Mouse (Mus musculus) embryonic fibroblast, embryonic 13.5 days (primary cell): ENCODE data around the gene Rgs2.

Experiments used
- CTCF ChIP-seq: IDR thresholded peaks from 2 replicates; pipeline ENCODE4 v1.5.1; 2011; ENCODE audit warnings: mild to moderate bottlenecking, control low read depth, low read length, moderate library complexity, borderline replicate concordance; ENCODE audit not compliant: insufficient read depth
- POLR2A ChIP-seq: IDR thresholded peaks from 2 replicates; pipeline ENCODE4 v1.6.1; 2011; ENCODE audit warnings: low read depth, mild to moderate bottlenecking, control low read depth, low read length, moderate library complexity

DNA sequence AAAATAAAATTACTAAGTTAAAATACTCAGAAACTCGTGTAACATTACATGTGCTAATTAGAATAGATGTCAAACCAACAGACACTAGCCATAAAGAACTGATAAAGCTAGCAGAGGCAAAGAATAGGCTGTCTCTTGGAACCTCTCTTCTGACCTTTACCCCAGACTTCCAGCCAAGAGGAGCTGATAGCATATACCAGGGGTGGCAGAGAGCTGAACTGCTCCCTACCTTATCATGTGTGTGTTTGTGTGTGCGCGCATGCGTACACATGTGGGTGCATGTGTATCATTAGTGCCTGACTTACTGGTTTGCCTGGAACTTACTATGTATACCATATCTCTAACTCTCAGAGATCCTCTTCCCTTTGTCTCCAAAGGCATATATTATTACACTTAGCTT is 49.4 kb upstream of the Rgs2 start:
- TF ChIP-seq CTCF (no peak), POLR2A (no peak)
